Mouse (Mus musculus) cerebellum, adult 2 months (tissue): Measurements from ENCODE around the gene Snapc2.

Source experiments
- CTCF ChIP-seq: fragments of 200-500 bp; IDR thresholded peaks from 2 replicates; pipeline ENCODE4 v1.5.1; 2011; ENCODE audit warnings: low read depth, mild to moderate bottlenecking, control low read depth, low read length, moderate library complexity, borderline replicate concordance; ENCODE audit not compliant: insufficient read depth
- POLR2A ChIP-seq: fragments of 200-500 bp; IDR thresholded peaks from 2 replicates; pipeline ENCODE4 v1.6.1; 2011; ENCODE audit warnings: low read length, control low read depth, borderline replicate concordance; ENCODE audit not compliant: insufficient read depth

- TF ChIP-seq CTCF: no peak
- TF ChIP-seq POLR2A: no peak
Measured at GRCm38 (mm10) chr8:4247241-4247640, 5.6 kb upstream of the Snapc2 start.
